Mouse (Mus musculus): ENCODE results near the gene Slc4a4. TPM values are rescaled to one million over a fixed set of nuclear protein-coding genes. Genes with fewer than 3 reads are reported as not detected.
A peak's percentile ranks its signal among the peaks of the same experiment; 100 is the strongest.

Slc4a4 gene
- polyA plus RNA-seq, 1 experiment from 2014 or later = 7.3 TPM

GRCm38 (mm10) chr5:88941905-88942304, 55.3 kb downstream of the Slc4a4 start:
- no peak for ATAC-seq (ENCODE audit: insufficient number of reproducible peaks, insufficient read depth, low FRiP score, low read depth)
- Histone ChIP-seq H3K27ac (replicated peaks in 1 of 2; ENCODE audit: control insufficient read depth in 1 of 2, insufficient read depth in 1 of 2, low read depth in 2 of 2, low read length in 2 of 2) (no peak overlapping the region), H3K4me2 (ENCODE audit: low read length) (no peak overlapping the region), H3K36me3 (ENCODE audit: control insufficient read depth, insufficient read depth, low read length) (no peaks in the 10 kb centered on the region), H3K9ac (ENCODE audit: low read length) (no peak overlapping the region), H3K4me1 (ENCODE audit: control insufficient read depth in 2 of 2, insufficient read depth in 2 of 2, low read length in 2 of 2) (peaks cover 3 to 14% of the 10 kb centered on the region in 2 experiments; a peak in 3 of 4 replicates), H3K9me3 (ENCODE audit: control insufficient read depth, low read length) (no peaks in the 10 kb centered on the region), H3K27me3 (ENCODE audit: control insufficient read depth, insufficient read depth, low read length) (no peaks in the 10 kb centered on the region), H3K4me3 (ENCODE audit: control insufficient read depth in 1 of 2, insufficient read depth in 1 of 2, low read depth in 1 of 2, low read length in 2 of 2) (no peak overlapping the region)
- 74% methylated on average over 7 of the region's 7 CpGs for WGBS

GRCm38 (mm10) chr5:88945661-88946339, 59.2 kb downstream of the Slc4a4 start:
- 84% methylated on average over 10 of the region's 10 CpGs for WGBS
- H3K36me3 ChIP-seq (ENCODE audit: control insufficient read depth, insufficient read depth, low read length) = no peaks in the 10 kb centered on the region
- H3K9ac ChIP-seq (ENCODE audit: low read length) = no peak overlapping the region
- no peak overlapping the region for H3K4me2 ChIP-seq (ENCODE audit: low read length)
- no peaks in the 10 kb centered on the region for H3K27me3 ChIP-seq (ENCODE audit: control insufficient read depth, insufficient read depth, low read length)
- no peak overlapping the region for H3K4me3 ChIP-seq (ENCODE audit: control insufficient read depth in 1 of 2, insufficient read depth in 1 of 2, low read depth in 1 of 2, low read length in 2 of 2)
- H3K9me3 ChIP-seq (ENCODE audit: control insufficient read depth, low read length) = no peaks in the 10 kb centered on the region
- no peak overlapping the region for H3K27ac ChIP-seq (replicated peaks in 1 of 2; ENCODE audit: control insufficient read depth in 1 of 2, insufficient read depth in 1 of 2, low read depth in 2 of 2, low read length in 2 of 2)
- ATAC-seq (ENCODE audit: insufficient number of reproducible peaks, insufficient read depth, low FRiP score, low read depth) = no peak
- no peaks in the 10 kb centered on the region for H3K4me1 ChIP-seq (ENCODE audit: control insufficient read depth in 2 of 2, insufficient read depth in 2 of 2, low read length in 2 of 2)

- whole genome bisulfite sequencing = 66% methylated on average over 7 of the region's 7 CpGs
- Histone ChIP-seq H3K9me3 (ENCODE audit: control insufficient read depth, low read length) (no peaks in the 10 kb centered on the region), H3K27me3 (ENCODE audit: control insufficient read depth, insufficient read depth, low read length) (no peaks in the 10 kb centered on the region), H3K4me1 (ENCODE audit: control insufficient read depth in 2 of 2, insufficient read depth in 2 of 2, low read length in 2 of 2) (no peaks in the 10 kb centered on the region; a peak in 1 of 4 replicates), H3K4me2 (ENCODE audit: low read length) (no peak overlapping the region), H3K4me3 (ENCODE audit: control insufficient read depth in 1 of 2, insufficient read depth in 1 of 2, low read depth in 1 of 2, low read length in 2 of 2) (no peak overlapping the region), H3K9ac (ENCODE audit: low read length) (no peak overlapping the region), H3K36me3 (ENCODE audit: control insufficient read depth, insufficient read depth, low read length) (no peaks in the 10 kb centered on the region), H3K27ac (replicated peaks in 1 of 2; ENCODE audit: control insufficient read depth in 1 of 2, insufficient read depth in 1 of 2, low read depth in 2 of 2, low read length in 2 of 2) (no peak overlapping the region)
- ATAC-seq (ENCODE audit: insufficient number of reproducible peaks, insufficient read depth, low FRiP score, low read depth) = no peak
Measured at GRCm38 (mm10) chr5:88950337-88950736, 63.7 kb downstream of the Slc4a4 start.

- 70% methylated on average over 17 of the region's 17 CpGs for WGBS
- H3K9me3 ChIP-seq (ENCODE audit: control insufficient read depth, low read length) = no peaks in the 10 kb centered on the region
- no peaks in the 10 kb centered on the region for H3K36me3 ChIP-seq (ENCODE audit: control insufficient read depth, insufficient read depth, low read length)
- no peak for ATAC-seq (ENCODE audit: insufficient number of reproducible peaks, insufficient read depth, low FRiP score, low read depth)
- H3K27ac ChIP-seq (replicated peaks in 1 of 2; ENCODE audit: control insufficient read depth in 1 of 2, insufficient read depth in 1 of 2, low read depth in 2 of 2, low read length in 2 of 2) = no peak overlapping the region
- peaks cover 0 to 2% of the 10 kb centered on the region in 2 experiments; a peak in 2 of 4 replicates for H3K4me1 ChIP-seq (ENCODE audit: control insufficient read depth in 2 of 2, insufficient read depth in 2 of 2, low read length in 2 of 2)
- no peak overlapping the region for H3K4me3 ChIP-seq (ENCODE audit: control insufficient read depth in 1 of 2, insufficient read depth in 1 of 2, low read depth in 1 of 2, low read length in 2 of 2)
- no peak overlapping the region for H3K9ac ChIP-seq (ENCODE audit: low read length)
- no peaks in the 10 kb centered on the region for H3K27me3 ChIP-seq (ENCODE audit: control insufficient read depth, insufficient read depth, low read length)
- H3K4me2 ChIP-seq (ENCODE audit: low read length) = peak overlapping the region; percentile 34
Measured at GRCm38 (mm10) chr5:88952757-88953577, 66.3 kb downstream of the Slc4a4 start.

- no peaks in the 10 kb centered on the region for H3K36me3 ChIP-seq (ENCODE audit: control insufficient read depth, insufficient read depth, low read length)
- H3K4me2 ChIP-seq (ENCODE audit: low read length) = no peak overlapping the region
- H3K9me3 ChIP-seq (ENCODE audit: control insufficient read depth, low read length) = no peaks in the 10 kb centered on the region
- WGBS = 65% methylated on average over 5 of the region's 5 CpGs
- ATAC-seq (ENCODE audit: insufficient number of reproducible peaks, insufficient read depth, low FRiP score, low read depth) = no peak
- no peak overlapping the region for H3K4me3 ChIP-seq (ENCODE audit: control insufficient read depth in 1 of 2, insufficient read depth in 1 of 2, low read depth in 1 of 2, low read length in 2 of 2)
- no peak overlapping the region for H3K9ac ChIP-seq (ENCODE audit: low read length)
- no peak overlapping the region for H3K27ac ChIP-seq (replicated peaks in 1 of 2; ENCODE audit: control insufficient read depth in 1 of 2, insufficient read depth in 1 of 2, low read depth in 2 of 2, low read length in 2 of 2)
- H3K27me3 ChIP-seq (ENCODE audit: control insufficient read depth, insufficient read depth, low read length) = no peaks in the 10 kb centered on the region
- H3K4me1 ChIP-seq (ENCODE audit: control insufficient read depth in 2 of 2, insufficient read depth in 2 of 2, low read length in 2 of 2) = peaks cover 8 to 17% of the 10 kb centered on the region in 2 experiments
Measured at GRCm38 (mm10) chr5:88957735-88958134, 71.1 kb downstream of the Slc4a4 start.

- Histone ChIP-seq H3K4me2 (ENCODE audit: low read length) (no peak overlapping the region), H3K4me1 (ENCODE audit: control insufficient read depth in 2 of 2, insufficient read depth in 2 of 2, low read length in 2 of 2) (peaks cover 8 to 17% of the 10 kb centered on the region in 2 experiments), H3K27me3 (ENCODE audit: control insufficient read depth, insufficient read depth, low read length) (no peaks in the 10 kb centered on the region), H3K9me3 (ENCODE audit: control insufficient read depth, low read length) (no peaks in the 10 kb centered on the region), H3K27ac (replicated peaks in 1 of 2; ENCODE audit: control insufficient read depth in 1 of 2, insufficient read depth in 1 of 2, low read depth in 2 of 2, low read length in 2 of 2) (no peak overlapping the region), H3K4me3 (ENCODE audit: control insufficient read depth in 1 of 2, insufficient read depth in 1 of 2, low read depth in 1 of 2, low read length in 2 of 2) (no peak overlapping the region), H3K9ac (ENCODE audit: low read length) (no peak overlapping the region), H3K36me3 (ENCODE audit: control insufficient read depth, insufficient read depth, low read length) (no peaks in the 10 kb centered on the region)
- 72% methylated on average over 5 of the region's 5 CpGs for WGBS
- no peak for ATAC-seq (ENCODE audit: insufficient number of reproducible peaks, insufficient read depth, low FRiP score, low read depth)
Measured at GRCm38 (mm10) chr5:88958966-88959365, 72.3 kb downstream of the Slc4a4 start.

- ATAC-seq (ENCODE audit: insufficient number of reproducible peaks, insufficient read depth, low FRiP score, low read depth) = no peak
- 82% methylated on average over 6 of the region's 6 CpGs for WGBS
- H3K4me2 ChIP-seq (ENCODE audit: low read length) = no peak overlapping the region
- no peaks in the 10 kb centered on the region for H3K9me3 ChIP-seq (ENCODE audit: control insufficient read depth, low read length)
- no peak overlapping the region for H3K9ac ChIP-seq (ENCODE audit: low read length)
- no peak overlapping the region for H3K4me3 ChIP-seq (ENCODE audit: control insufficient read depth in 1 of 2, insufficient read depth in 1 of 2, low read depth in 1 of 2, low read length in 2 of 2)
- no peak overlapping the region for H3K27ac ChIP-seq (replicated peaks in 1 of 2; ENCODE audit: control insufficient read depth in 1 of 2, insufficient read depth in 1 of 2, low read depth in 2 of 2, low read length in 2 of 2)
- H3K36me3 ChIP-seq (ENCODE audit: control insufficient read depth, insufficient read depth, low read length) = no peaks in the 10 kb centered on the region
- peaks cover 8 to 17% of the 10 kb centered on the region in 2 experiments for H3K4me1 ChIP-seq (ENCODE audit: control insufficient read depth in 2 of 2, insufficient read depth in 2 of 2, low read length in 2 of 2)
- H3K27me3 ChIP-seq (ENCODE audit: control insufficient read depth, insufficient read depth, low read length) = no peaks in the 10 kb centered on the region
Measured at GRCm38 (mm10) chr5:88959412-88959811, 72.8 kb downstream of the Slc4a4 start.
